Mouse (Mus musculus) thymus, adult 2 months (tissue): ENCODE measurements around the gene Ensa. TPM values are rescaled to one million over a fixed set of nuclear protein-coding genes. Genes with fewer than 3 reads are reported as not detected.

ENCODE experiments used
- DNase-seq: peaks from one replicate; pipeline ENCODE4 v3.0.0; 2021
- H3K27ac ChIP-seq: fragments of 200-500 bp; 2 replicates; pipeline ENCODE4 v1.5.1; 2012; ENCODE audit warnings: low read length, control low read depth; ENCODE audit not compliant: control insufficient read depth, insufficient read depth
- H3K27me3 ChIP-seq: fragments of 200-500 bp; 2 replicates; pipeline ENCODE4 v1.6.1; 2012; ENCODE audit warnings: mild to moderate bottlenecking, low read length, moderate library complexity, mixed read lengths; ENCODE audit not compliant: control insufficient read depth, insufficient read depth
- H3K36me3 ChIP-seq: fragments of 200-500 bp; 2 replicates; pipeline ENCODE4 v1.6.1; 2012; ENCODE audit warnings: mild to moderate bottlenecking, low read length, moderate library complexity; ENCODE audit not compliant: control insufficient read depth, insufficient read depth
- H3K4me1 ChIP-seq: fragments of 200-500 bp; replicated peaks from 2 replicates; pipeline ENCODE4 v1.6.1; 2012; ENCODE audit warnings: low read length; ENCODE audit not compliant: control insufficient read depth, insufficient read depth
- H3K4me3 ChIP-seq: fragments of 200-500 bp; 2 replicates; pipeline ENCODE4 v1.5.1; 2012; ENCODE audit warnings: mild to moderate bottlenecking, low read length, control low read depth, moderate library complexity; ENCODE audit not compliant: control insufficient read depth, insufficient read depth
- CTCF ChIP-seq: fragments of 200-500 bp; IDR thresholded peaks from 2 replicates; pipeline ENCODE4 v1.5.1; 2012; ENCODE audit warnings: mild to moderate bottlenecking, control low read depth, low read length, moderate library complexity, borderline replicate concordance; ENCODE audit not compliant: control insufficient read depth, poor library complexity, insufficient read depth; ENCODE audit errors: extremely low read depth
- POLR2A ChIP-seq: fragments of 200-500 bp; IDR thresholded peaks from 2 replicates; pipeline ENCODE4 v1.6.1; 2012; ENCODE audit warnings: mild to moderate bottlenecking, low read length, control low read depth, moderate library complexity; ENCODE audit not compliant: control insufficient read depth, poor library complexity, insufficient read depth; ENCODE audit errors: extremely low read depth
- WGBS: fragments of 180-500 bp; shearing (Covaris S2); methylation state at CpG from one replicate; pipeline ENCODE4 v1.1.7; 2018; 5-methylcytosine and 5-hydroxymethylcytosine counted together
- polyA plus RNA-seq: library from polyadenylated mRNA; depleted of rRNA; stranded (reverse); fragments of >200 nt; gene quantifications from 2 replicates; pipeline ENCODE4 v1.2.3, GENCODE M21; 2012; rRNA removed

The Ensa gene
- 17.1 and 18.3 TPM in 2 replicates for polyA plus RNA-seq

- Histone ChIP-seq H3K36me3 (peaks cover 31% of the 10 kb centered on the region), H3K4me3 (peak within 1 kb of the TSS; percentile 72), H3K27me3 (no peaks in the 10 kb centered on the region), H3K27ac (peak within 1 kb of the TSS; percentile 69; the same call in 1 of the 2 replicates), H3K4me1 (peaks cover 4% of the 10 kb centered on the region; the same call in 1 of the 2 replicates)
- peak; percentile 45; the same call in 1 of the 2 replicates for TF ChIP-seq POLR2A
- TF ChIP-seq CTCF: 0 out of 2 replicates have a peak, but pooled peaks have one; percentile 36
- peak; percentile 96 for DNase-seq
- WGBS: under 1% methylated on average over 44 of the region's 44 CpGs
Measured at GRCm38 (mm10) chr3:95624628-95625503, at the start of gene Ensa. Gene Ensa (plus strand): TSS chr3:95624993.

GRCm38 (mm10) chr3:95587754-95588603 lies 36.8 kb upstream of the Ensa start:
- 50% methylated on average over 8 of the region's 8 CpGs for WGBS
- TF ChIP-seq POLR2A (no peak), CTCF (no peak)
- H3K4me3 ChIP-seq: no peak overlapping the region
- no peak overlapping the region; the same call in 1 of the 2 replicates for H3K27ac ChIP-seq
- no peaks in the 10 kb centered on the region for H3K27me3 ChIP-seq
- DNase-seq: no peak
- H3K36me3 ChIP-seq: peaks cover 13% of the 10 kb centered on the region
- no peaks in the 10 kb centered on the region for H3K4me1 ChIP-seq

DNA sequence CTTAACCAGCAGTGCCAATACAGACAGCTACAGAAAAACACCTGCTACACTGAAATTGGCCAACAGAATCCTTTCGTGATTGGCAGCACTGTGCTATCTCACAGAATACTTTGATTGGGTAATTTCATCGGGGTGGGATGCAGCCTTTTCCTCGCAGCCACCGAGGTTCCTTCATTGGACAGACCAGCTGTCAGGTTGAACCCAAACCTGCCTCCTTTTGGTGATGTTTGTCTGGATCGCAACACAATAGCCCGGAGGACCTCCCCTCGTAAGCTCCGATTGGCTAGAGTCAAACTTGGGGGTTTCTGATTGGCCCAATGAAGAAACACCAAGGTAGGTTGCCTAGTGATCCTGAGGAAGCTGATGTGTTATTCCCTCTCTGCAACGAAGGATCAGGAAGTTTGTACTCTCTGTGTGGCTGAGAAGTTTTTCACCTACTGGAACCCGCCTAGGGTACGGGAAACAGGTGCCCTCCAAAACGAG lies 36.1 kb upstream of the Ensa start, which contains the start of gene Golph3l:
Gene Golph3l (plus strand): TSS at position 331 of the 483 bp plus-strand sequence.
- 0% methylated on average over 12 of the region's 12 CpGs for WGBS
- H3K4me1 ChIP-seq: no peaks in the 10 kb centered on the region
- peak within 1 kb of the TSS; percentile 51 for H3K27ac ChIP-seq
- no peak for TF ChIP-seq CTCF
- TF ChIP-seq POLR2A: no peak
- H3K27me3 ChIP-seq: no peaks in the 10 kb centered on the region
- peak; percentile 96 for DNase-seq
- H3K36me3 ChIP-seq: peaks cover 16% of the 10 kb centered on the region
- H3K4me3 ChIP-seq: peak within 1 kb of the TSS; percentile 96

DNA sequence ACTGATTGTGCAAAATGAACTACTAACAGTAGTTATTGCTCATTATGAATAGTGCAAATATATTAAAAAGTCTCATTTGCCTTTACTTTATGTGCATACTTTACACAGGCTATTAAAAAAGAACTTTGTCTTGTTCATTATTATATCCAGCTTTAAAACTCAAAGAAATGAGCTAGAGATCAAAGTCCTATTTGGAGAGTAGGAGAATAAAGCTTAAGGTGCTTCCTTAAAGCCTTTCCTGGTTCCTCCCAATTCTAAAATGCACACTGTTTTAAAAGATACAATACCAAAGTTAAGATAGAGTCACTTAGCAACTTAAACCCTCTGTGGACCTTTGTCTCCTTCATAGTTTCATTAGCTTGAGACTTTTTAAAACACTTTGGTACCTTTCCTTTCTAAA lies 26.1 kb upstream of the Ensa start:
- no peak for DNase-seq
- Histone ChIP-seq H3K4me3 (no peak overlapping the region), H3K36me3 (peaks cover 32% of the 10 kb centered on the region), H3K4me1 (no peaks in the 10 kb centered on the region), H3K27me3 (no peaks in the 10 kb centered on the region), H3K27ac (no peak overlapping the region)
- TF ChIP-seq CTCF (no peak), POLR2A (no peak)

GRCm38 (mm10) chr3:95601287-95601686 lies 23.5 kb upstream of the Ensa start:
- 96% methylated on average over 3 of the region's 3 CpGs for WGBS
- peaks cover 17% of the 10 kb centered on the region; the same call in 1 of the 2 replicates for H3K36me3 ChIP-seq
- TF ChIP-seq POLR2A (no peak), CTCF (no peak)
- no peak overlapping the region for H3K4me3 ChIP-seq
- no peaks in the 10 kb centered on the region for H3K4me1 ChIP-seq
- DNase-seq: no peak
- no peak overlapping the region for H3K27ac ChIP-seq
- no peaks in the 10 kb centered on the region for H3K27me3 ChIP-seq

- Histone ChIP-seq H3K36me3 (peaks cover 44% of the 10 kb centered on the region), H3K4me3 (no peak overlapping the region), H3K27me3 (no peaks in the 10 kb centered on the region), H3K4me1 (no peaks in the 10 kb centered on the region), H3K27ac (no peak overlapping the region)
- no peak for TF ChIP-seq POLR2A
- no peak for TF ChIP-seq CTCF
- no peak for DNase-seq
- 98% methylated on average over 3 of the region's 3 CpGs for WGBS
Measured at GRCm38 (mm10) chr3:95606096-95606495, 18.7 kb upstream of the Ensa start.
